Mouse (Mus musculus): ENCODE results near the gene Ect2. TPM values are rescaled to one million over a fixed set of nuclear protein-coding genes. Genes with fewer than 3 reads are reported as not detected.

The Ect2 gene
- under 1 TPM; 0.39 to 0.73 TPM for total RNA-seq (2021)
- 0.12 and 0.29 TPM in 2 replicates for polyA plus RNA-seq (2012; rRNA removed)
- long read RNA-seq, result 0 reads

GRCm38 (mm10) chr3:27153701-27154209, at the start of gene Ect2:
Gene Ect2, minus strand, starts transcription at chr3:27153878.
- H3K4me1 ChIP-seq (ENCODE audit: control insufficient read depth, insufficient read depth, low read length), result peaks cover 2% of the 10 kb centered on the region
- DNase-seq, result peak; percentile 99
- H3K4me3 ChIP-seq, result peak within 1 kb of the TSS; percentile 51
- peak within 1 kb of the TSS; percentile 52 for H3K27ac ChIP-seq
- WGBS, result under 1% methylated on average over 37 of the region's 37 CpGs
- intact Hi-C loops (cut with DNase I), result loop anchor here (2.0 to 10.0 kb wide), 2 partner anchors 29 to 171 kb away; partner anchors contain the start of gene Nceh1
- H3K9ac ChIP-seq (ENCODE audit: low read depth, low read length), result peak within 1 kb of the TSS; percentile 74
- TF ChIP-seq CTCF (IDR thresholded peaks at IDR 0.05) (peak; percentile 32; the same call in 1 of the 2 replicates), EP300 (IDR thresholded peaks at IDR 0.05; ENCODE audit: insufficient read depth, low read depth, low read length) (peak; percentile 47; the same call in 1 of the 2 replicates), POLR2A (IDR thresholded peaks at IDR 0.05; ENCODE audit: insufficient read depth, low read depth, low read length) (peak; percentile 64; the same call in 1 of the 2 replicates)
- no peaks in the 10 kb centered on the region for H3K27me3 ChIP-seq (ENCODE audit: control insufficient read depth, insufficient read depth, low read length)
- H3K36me3 ChIP-seq (ENCODE audit: control insufficient read depth, insufficient read depth, low read length), result no peaks in the 10 kb centered on the region
- no peaks in the 10 kb centered on the region for H3K79me2 ChIP-seq (replicated peaks; ENCODE audit: control insufficient read depth, insufficient read depth, low read length)

- no peaks in the 10 kb centered on the region; the same call in 1 of the 2 replicates for H3K79me2 ChIP-seq (replicated peaks; ENCODE audit: control insufficient read depth, insufficient read depth, low read length)
- no peaks in the 10 kb centered on the region; the same call in 1 of the 2 replicates for H3K36me3 ChIP-seq (ENCODE audit: control insufficient read depth, insufficient read depth, low read length)
- no peak overlapping the region for H3K4me3 ChIP-seq
- no peaks in the 10 kb centered on the region for H3K27me3 ChIP-seq (ENCODE audit: control insufficient read depth, insufficient read depth, low read length)
- H3K4me1 ChIP-seq (ENCODE audit: control insufficient read depth, insufficient read depth, low read length), result peaks cover 12% of the 10 kb centered on the region
- peak overlapping the region; percentile 66 for H3K27ac ChIP-seq
- no peak for DNase-seq
- 68% methylated on average over 5 of the region's 5 CpGs for WGBS
- intact Hi-C loops (cut with DNase I), result no loop called here
- H3K9ac ChIP-seq (ENCODE audit: low read depth, low read length), result no peak overlapping the region
- TF ChIP-seq CTCF (IDR thresholded peaks at IDR 0.05), result no peak
- TF ChIP-seq POLR2A (IDR thresholded peaks at IDR 0.05; ENCODE audit: insufficient read depth, low read depth, low read length), result no peak
- TF ChIP-seq EP300 (IDR thresholded peaks at IDR 0.05; ENCODE audit: insufficient read depth, low read depth, low read length), result no peak
Measured at GRCm38 (mm10) chr3:27201728-27202411, 48.2 kb upstream of the Ect2 start.

GRCm38 (mm10) chr3:27199120-27199519, 45.4 kb upstream of the Ect2 start:
- no peak overlapping the region for H3K4me3 ChIP-seq
- intact Hi-C loops (cut with DNase I), result no loop called here
- no peaks in the 10 kb centered on the region; the same call in 1 of the 2 replicates for H3K36me3 ChIP-seq (ENCODE audit: control insufficient read depth, insufficient read depth, low read length)
- H3K9ac ChIP-seq (ENCODE audit: low read depth, low read length), result no peak overlapping the region
- TF ChIP-seq CTCF (IDR thresholded peaks at IDR 0.05) (no peak), POLR2A (IDR thresholded peaks at IDR 0.05; ENCODE audit: insufficient read depth, low read depth, low read length) (no peak)
- H3K27me3 ChIP-seq (ENCODE audit: control insufficient read depth, insufficient read depth, low read length), result no peaks in the 10 kb centered on the region
- H3K27ac ChIP-seq, result no peak overlapping the region
- WGBS, result 78% methylated on average over 7 of the region's 7 CpGs
- H3K79me2 ChIP-seq (replicated peaks; ENCODE audit: control insufficient read depth, insufficient read depth, low read length), result no peaks in the 10 kb centered on the region; the same call in 1 of the 2 replicates
- peaks cover 4% of the 10 kb centered on the region; the same call in 1 of the 2 replicates for H3K4me1 ChIP-seq (ENCODE audit: control insufficient read depth, insufficient read depth, low read length)
- no peak for DNase-seq

GRCm38 (mm10) chr3:27197816-27198215, 44.1 kb upstream of the Ect2 start:
- Histone ChIP-seq H3K27me3 (ENCODE audit: control insufficient read depth, insufficient read depth, low read length) (no peaks in the 10 kb centered on the region), H3K4me3 (no peak overlapping the region), H3K4me1 (ENCODE audit: control insufficient read depth, insufficient read depth, low read length) (peaks cover 12% of the 10 kb centered on the region), H3K36me3 (ENCODE audit: control insufficient read depth, insufficient read depth, low read length) (peaks cover 2% of the 10 kb centered on the region), H3K9ac (ENCODE audit: low read depth, low read length) (no peak overlapping the region), H3K27ac (no peak overlapping the region), H3K79me2 (replicated peaks; ENCODE audit: control insufficient read depth, insufficient read depth, low read length) (no peaks in the 10 kb centered on the region; the same call in 1 of the 2 replicates)
- DNase-seq, result no peak
- intact Hi-C loops (cut with DNase I), result no loop called here
- WGBS, result 63% methylated on average over 5 of the region's 5 CpGs
- no peak for TF ChIP-seq EP300 (IDR thresholded peaks at IDR 0.05; ENCODE audit: insufficient read depth, low read depth, low read length)
- no peak for TF ChIP-seq CTCF (IDR thresholded peaks at IDR 0.05)
- no peak for TF ChIP-seq POLR2A (IDR thresholded peaks at IDR 0.05; ENCODE audit: insufficient read depth, low read depth, low read length)

- H3K36me3 ChIP-seq (ENCODE audit: control insufficient read depth, insufficient read depth, low read length), result peaks cover 2% of the 10 kb centered on the region; the same call in 1 of the 2 replicates
- no peak overlapping the region for H3K9ac ChIP-seq (ENCODE audit: low read depth, low read length)
- DNase-seq, result no peak
- no peak for TF ChIP-seq CTCF (IDR thresholded peaks at IDR 0.05)
- no peak for TF ChIP-seq POLR2A (IDR thresholded peaks at IDR 0.05; ENCODE audit: insufficient read depth, low read depth, low read length)
- no peak for TF ChIP-seq EP300 (IDR thresholded peaks at IDR 0.05; ENCODE audit: insufficient read depth, low read depth, low read length)
- H3K4me3 ChIP-seq, result no peak overlapping the region
- no peaks in the 10 kb centered on the region; the same call in 1 of the 2 replicates for H3K79me2 ChIP-seq (replicated peaks; ENCODE audit: control insufficient read depth, insufficient read depth, low read length)
- H3K27ac ChIP-seq, result no peak overlapping the region
- intact Hi-C loops (cut with DNase I), result no loop called here
- peaks cover 17% of the 10 kb centered on the region for H3K4me1 ChIP-seq (ENCODE audit: control insufficient read depth, insufficient read depth, low read length)
- H3K27me3 ChIP-seq (ENCODE audit: control insufficient read depth, insufficient read depth, low read length), result no peaks in the 10 kb centered on the region
- WGBS, result 74% methylated on average over 1 of the region's 1 CpGs
Measured at GRCm38 (mm10) chr3:27196529-27196928, 42.9 kb upstream of the Ect2 start.
